Comparison of ENCODE assay signal across 8 mouse cellular contexts in genomic region chr2:118862340-118862675, GRCm38 (mm10). TPM values are rescaled to one million over a fixed set of nuclear protein-coding genes. Genes with fewer than 3 reads are reported as not detected.
DNase-seq lines count a peak whose midpoint lies in the region; ATAC-seq and TF ChIP-seq lines count a peak whose summit lies in the region.

No protein-coding gene starts in this region.

- no peaks in the 10 kb centered on the region for H3K4me1 ChIP-seq in heart, embryonic 11.5 days (ENCODE audit: control insufficient read depth, insufficient read depth, low read length)
- H3K4me1 ChIP-seq in CH12.LX (ENCODE audit: control insufficient read depth in 1 of 2, insufficient read depth in 2 of 2): peaks cover 0 to 20% of the 10 kb centered on the region in 2 experiments; a peak in 2 of 4 replicates
- H3K4me1 ChIP-seq in forebrain, embryonic 14.5 days (ENCODE audit: control insufficient read depth, insufficient read depth, low read length): peaks cover 4% of the 10 kb centered on the region
- H3K4me1 ChIP-seq in liver, embryonic 15.5 days (replicated peaks): peaks cover 29% of the 10 kb centered on the region

- in situ Hi-C loops in CH12.LX (cut with MboI; ENCODE audit: low pct_ligation_motif_present, low pct_unique_long_range_greater_than_20kb, low sequenced_read_pairs): no loop called here

- H3K36me3 ChIP-seq in heart, embryonic 11.5 days (ENCODE audit: control insufficient read depth, insufficient read depth, low read length): no peaks in the 10 kb centered on the region
- H3K36me3 ChIP-seq in CH12.LX (replicated peaks in 1 of 2; ENCODE audit: control insufficient read depth in 1 of 2, insufficient read depth in 1 of 2, low read length in 1 of 2): peaks cover 0 to 21% of the 10 kb centered on the region in 2 experiments
- no peaks in the 10 kb centered on the region for H3K36me3 ChIP-seq in forebrain, embryonic 14.5 days (ENCODE audit: control insufficient read depth, insufficient read depth, low read length)
- H3K36me3 ChIP-seq in liver, embryonic 15.5 days (replicated peaks): no peaks in the 10 kb centered on the region

- no peak for DNase-seq in heart, adult 8-10 months (ENCODE audit: low spot score)
- DNase-seq in CH12.LX (ENCODE audit: extremely low read depth): no peak
- no peak for DNase-seq in forebrain, embryonic 14.5 days (ENCODE audit: low spot score)
- DNase-seq in left cerebral cortex, postnatal 14 days (ENCODE audit: low spot score in 2 of 2): no peak
- DNase-seq in embryo, embryonic 10.5 days (ENCODE audit: low spot score): no peak
- no peak for DNase-seq in spleen, postnatal 36 days (ENCODE audit: low spot score in 2 of 2)

- WGBS in heart, embryonic 11.5 days (ENCODE audit: insufficient replicate concordance): 34% methylated on average over 3 of the region's 3 CpGs
- WGBS in forebrain, embryonic 14.5 days: 13% methylated on average over 2 of the region's 3 CpGs
- 62% methylated on average over 3 of the region's 3 CpGs for whole genome bisulfite sequencing in liver, embryonic 15.5 days (ENCODE audit: insufficient replicate concordance)

- no peak for TF ChIP-seq EP300 in CH12.LX (IDR thresholded peaks at IDR 0.05; ENCODE audit: low read length)

- H3K79me2 ChIP-seq in CH12.LX (replicated peaks; ENCODE audit: control insufficient read depth, extremely low read depth, insufficient read depth, poor library complexity, severe bottlenecking): no peaks in the 10 kb centered on the region; the same call in 1 of the 2 replicates

- H3K4me3 ChIP-seq in heart, embryonic 11.5 days (ENCODE audit: low read depth, low read length): peak overlapping the region; percentile 56
- H3K4me3 ChIP-seq in CH12.LX (replicated peaks in 1 of 3; ENCODE audit: low read depth in 2 of 3, low read length in 2 of 3, poor library complexity in 1 of 3): peak overlapping the region; percentile 77 to 85 (median 83)
- H3K4me3 ChIP-seq in forebrain, embryonic 14.5 days (ENCODE audit: low read depth, low read length): peak overlapping the region; percentile 65
- peak overlapping the region; percentile 65 for H3K4me3 ChIP-seq in liver, embryonic 15.5 days (replicated peaks)

- no peaks in the 10 kb centered on the region for H3K9me3 ChIP-seq in heart, embryonic 11.5 days (replicated peaks; ENCODE audit: control insufficient read depth, low read length)
- no peaks in the 10 kb centered on the region for H3K9me3 ChIP-seq in CH12.LX (replicated peaks; ENCODE audit: low read length)
- H3K9me3 ChIP-seq in forebrain, embryonic 14.5 days (replicated peaks; ENCODE audit: control insufficient read depth, low read length): no peaks in the 10 kb centered on the region
- H3K9me3 ChIP-seq in liver, embryonic 15.5 days (replicated peaks): no peaks in the 10 kb centered on the region

- H3K27ac ChIP-seq in heart, embryonic 11.5 days (ENCODE audit: low read depth, low read length): 0 out of 2 replicates have a peak overlapping the region, but pooled peaks have one; percentile 4
- H3K27ac ChIP-seq in CH12.LX (ENCODE audit: insufficient read depth, low read depth): no peak overlapping the region
- peak overlapping the region; percentile 44; the same call in 1 of the 2 replicates for H3K27ac ChIP-seq in forebrain, embryonic 14.5 days (ENCODE audit: low read depth, low read length)
- peak overlapping the region; percentile 63 for H3K27ac ChIP-seq in liver, embryonic 15.5 days (replicated peaks)

- peak overlapping the region; percentile 75 for H3K4me2 ChIP-seq in heart, embryonic 11.5 days
- peak overlapping the region; percentile 95 for H3K4me2 ChIP-seq in CH12.LX (ENCODE audit: insufficient read depth, low read depth, poor library complexity, severe bottlenecking)
- H3K4me2 ChIP-seq in forebrain, embryonic 14.5 days (ENCODE audit: low read length): peak overlapping the region; percentile 76
- peak overlapping the region; percentile 78 for H3K4me2 ChIP-seq in liver, embryonic 15.5 days

- dilution Hi-C loops in CH12.LX (cut with MboI; ENCODE audit: extremely low pct_ligation_motif_present, extremely low pct_unique_long_range_greater_than_20kb, low sequenced_read_pairs): no loop called here

- TF ChIP-seq POLR2A in CH12.LX (IDR thresholded peaks at IDR 0.05; ENCODE audit: low read depth, low read length): no peak

- TF ChIP-seq CTCF in CH12.LX (conservative IDR thresholded peaks at IDR 0.05 in 1 of 2, IDR thresholded peaks at IDR 0.05 in 1 of 2; ENCODE audit: low read depth in 2 of 2, low read length in 2 of 2): no peak

- no peak for TF ChIP-seq RAD21 in CH12.LX (IDR thresholded peaks at IDR 0.05; ENCODE audit: low read depth, low read length)

- peak overlapping the region; percentile 78 for H3K9ac ChIP-seq in heart, embryonic 11.5 days (ENCODE audit: low read depth, low read length)
- peak overlapping the region; percentile 80 for H3K9ac ChIP-seq in CH12.LX (ENCODE audit: insufficient read depth, low read depth)
- H3K9ac ChIP-seq in forebrain, embryonic 14.5 days (ENCODE audit: low read length): peak overlapping the region; percentile 76
- peak overlapping the region; percentile 57 for H3K9ac ChIP-seq in liver, embryonic 15.5 days

- no peak for ATAC-seq in heart, embryonic 11.5 days (replicated peaks; ENCODE audit: insufficient number of reproducible peaks, low FRiP score, low TSS enrichment)
- no peak for ATAC-seq in forebrain, embryonic 14.5 days
- no peak for ATAC-seq in liver, embryonic 15.5 days (ENCODE audit: insufficient read depth)

- no peaks in the 10 kb centered on the region for H3K27me3 ChIP-seq in heart, embryonic 11.5 days (ENCODE audit: control insufficient read depth, insufficient read depth, low read length)
- H3K27me3 ChIP-seq in CH12.LX (replicated peaks): peaks cover 2% of the 10 kb centered on the region
- H3K27me3 ChIP-seq in forebrain, embryonic 14.5 days (replicated peaks; ENCODE audit: control insufficient read depth, insufficient read depth, low read length): no peaks in the 10 kb centered on the region
- H3K27me3 ChIP-seq in liver, embryonic 15.5 days: peaks cover 16% of the 10 kb centered on the region

- intact Hi-C loops in left cerebral cortex, postnatal 14 days (cut with DNase I): no loop called here

TF ChIP-seq in CH12.LX, 34 proteins besides CTCF, POLR2A, EP300 and RAD21:
- no peak for TF ChIP-seq HCFC1 (IDR thresholded peaks at IDR 0.05; ENCODE audit: low read depth, low read length)
TF ChIP-seq in CH12.LX: peak in this region for 0.

RNA-seq across cellular contexts. Expression of gene Ivd, which starts 0.6 kb away (rescaled TPM):
- 52.5 and 63.2 TPM in 2 replicates for polyA plus RNA-seq in heart, embryonic 11.5 days (2014; fragmentation: Nextera tagmentation; extraction: Ambion mirVana)
- total RNA-seq in heart, adult 8-10 months (2022): 100 to 1,000 TPM; 383 to 490 (median 481) TPM
- total RNA-seq in CH12.LX (2012; rRNA removed): 28.4 and 29.3 TPM in 2 replicates
- total RNA-seq in CH12.LX (2014; rRNA removed): 25.5 and 30.0 TPM in 2 replicates
- polyA plus RNA-seq in CH12.LX (2012; ENCODE audit: insufficient read length, low read depth): 27.6 and 34.5 TPM in 2 replicates
- 39.6 and 45.1 TPM in 2 replicates for polyA plus RNA-seq in forebrain, embryonic 14.5 days (2014; fragmentation: Nextera tagmentation; extraction: Ambion mirVana)
- 35.8 and 43.5 TPM in 2 replicates for polyA plus RNA-seq in liver, embryonic 15.5 days (2015; fragmentation: Nextera tagmentation; extraction: Ambion mirVana)
- total RNA-seq in left cerebral cortex, postnatal 14 days (2021): 10 to 100 TPM; 68.4 to 69.9 TPM

RNA-seq across cellular contexts. Expression of gene Bahd1, which starts 37.9 kb away (rescaled TPM):
- polyA plus RNA-seq in heart, embryonic 11.5 days (2014; fragmentation: Nextera tagmentation; extraction: Ambion mirVana): 0.77 and 1.1 TPM in 2 replicates
- 10 to 100 TPM; 14.0 to 21.2 (median 15.9) TPM for total RNA-seq in heart, adult 8-10 months (2022)
- total RNA-seq in CH12.LX (2012; rRNA removed) (28.7 and 32.1 TPM in 2 replicates), CH12.LX (2014; rRNA removed) (14.1 and 15.3 TPM in 2 replicates)
- polyA plus RNA-seq in CH12.LX (2012; ENCODE audit: insufficient read length, low read depth): 37.5 and 37.8 TPM in 2 replicates
- 2.0 and 2.1 TPM in 2 replicates for polyA plus RNA-seq in forebrain, embryonic 14.5 days (2014; fragmentation: Nextera tagmentation; extraction: Ambion mirVana)
- polyA plus RNA-seq in liver, embryonic 15.5 days (2015; fragmentation: Nextera tagmentation; extraction: Ambion mirVana): 3.2 and 4.3 TPM in 2 replicates
- 10 to 100 TPM; 35.8 to 37.5 TPM for total RNA-seq in left cerebral cortex, postnatal 14 days (2021)

RNA-seq across cellular contexts. Expression of gene Knstrn, which starts 48.5 kb away (rescaled TPM):
- polyA plus RNA-seq in heart, embryonic 11.5 days (2014; fragmentation: Nextera tagmentation; extraction: Ambion mirVana): 117 and 135 TPM in 2 replicates
- total RNA-seq in heart, adult 8-10 months (2022): 1 to 10 TPM in 2 of 4 experiments, under 1 TPM in 2; 0.22 to 1.1 (median 0.79) TPM
- 72.9 and 82.1 TPM in 2 replicates for total RNA-seq in CH12.LX (2012; rRNA removed)
- 72.9 and 76.6 TPM in 2 replicates for total RNA-seq in CH12.LX (2014; rRNA removed)
- polyA plus RNA-seq in CH12.LX (2012; ENCODE audit: insufficient read length, low read depth): 97.2 and 108 TPM in 2 replicates
- 66.2 and 84.2 TPM in 2 replicates for polyA plus RNA-seq in forebrain, embryonic 14.5 days (2014; fragmentation: Nextera tagmentation; extraction: Ambion mirVana)
- 67.2 and 73.9 TPM in 2 replicates for polyA plus RNA-seq in liver, embryonic 15.5 days (2015; fragmentation: Nextera tagmentation; extraction: Ambion mirVana)
- total RNA-seq in left cerebral cortex, postnatal 14 days (2021): 1 to 10 TPM; 2.5 to 2.6 TPM
